Mouse (Mus musculus) skeletal muscle tissue, adult 2 months (tissue): ENCODE measurements around the gene Ushbp1.
"Not testable (repeated sequence)": the region's sequence is repeated elsewhere in the genome, so short reads cannot be mapped to it uniquely, and the experiment has no call there.

Experiments used
- DNase-seq: peaks from one replicate; pipeline ENCODE4 v3.0.0-alpha.2; 2012; ENCODE audit warnings: low read depth, low spot score

The Ushbp1 gene

GRCm38 (mm10) chr8:71370711-71371235, 24.8 kb downstream of the Ushbp1 start:
- no peak for DNase-seq

GRCm38 (mm10) chr8:71369040-71369718, 26.4 kb downstream of the Ushbp1 start:
- no peak for DNase-seq

GRCm38 (mm10) chr8:71368366-71368765, 27.2 kb downstream of the Ushbp1 start:
- DNase-seq: no peak

DNA sequence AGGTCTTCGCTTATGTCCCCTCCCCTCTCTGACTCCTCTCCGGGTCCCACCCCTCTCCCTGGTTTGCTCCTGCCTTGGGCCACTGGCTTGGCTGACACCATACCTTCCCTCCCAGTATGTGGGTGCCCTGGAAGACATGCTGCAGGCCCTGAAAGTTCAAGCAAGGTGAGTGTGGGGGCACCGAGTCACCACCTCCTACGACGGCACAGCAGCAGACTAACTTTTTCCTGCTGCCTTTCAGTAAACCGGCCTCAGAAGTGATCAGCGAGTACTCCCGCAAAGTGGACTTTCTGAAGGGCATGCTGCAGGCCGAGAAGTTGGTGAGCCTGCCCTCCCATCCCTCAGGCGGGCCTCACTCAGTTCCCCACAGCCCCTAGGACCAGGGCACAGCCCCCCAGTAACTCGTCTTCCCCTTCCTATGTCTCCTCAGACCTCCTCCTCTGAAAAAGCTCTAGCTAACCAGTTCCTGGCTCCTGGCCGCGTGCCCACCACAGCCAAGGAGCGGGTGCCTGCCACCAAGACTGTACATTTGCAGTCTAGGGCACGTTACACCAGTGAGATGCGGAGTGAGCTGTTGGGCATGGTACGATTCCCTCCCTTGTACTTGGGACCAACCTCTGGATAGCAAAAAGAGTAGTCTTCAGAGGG, 27.9 kb downstream of the Ushbp1 start:
- no peak for DNase-seq

DNA sequence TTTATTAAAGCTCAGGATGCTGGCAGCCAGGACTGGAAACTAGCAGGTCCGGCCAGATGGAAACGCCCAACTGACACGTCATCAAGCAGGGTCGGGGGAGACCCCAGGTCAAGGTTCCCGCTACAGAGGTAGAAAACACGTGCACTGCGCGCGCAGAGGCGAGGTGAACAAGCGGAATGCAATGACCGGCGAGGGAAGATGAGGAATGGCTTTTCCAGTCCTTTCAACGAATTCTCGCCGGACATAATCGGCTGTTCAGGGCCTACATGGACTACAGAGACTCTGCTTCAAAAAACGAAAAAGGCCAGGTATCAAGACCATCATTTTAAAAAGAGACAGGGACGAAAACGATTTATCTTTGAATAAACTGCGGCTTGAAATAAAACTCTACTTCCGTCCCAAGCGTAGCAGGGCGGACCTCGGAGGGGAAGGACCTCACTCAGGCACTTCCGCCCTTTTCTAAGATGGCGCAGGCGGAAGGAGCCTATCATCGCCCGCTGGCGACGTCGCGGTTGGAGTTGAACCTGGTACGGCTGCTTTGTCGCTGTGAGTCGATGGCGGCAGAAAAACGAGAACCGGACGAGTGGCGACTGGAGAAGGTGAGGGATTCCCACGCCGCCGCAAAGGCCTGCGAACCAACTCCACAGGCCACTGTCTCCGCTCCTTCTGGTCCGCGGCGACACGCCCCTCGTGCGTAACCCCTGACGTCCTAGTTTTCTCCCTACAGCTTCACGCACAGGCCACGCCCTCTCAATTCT, 28.7 kb downstream of the Ushbp1 start, which contains the start of gene Use1:
Use1 (plus strand) TSS at position 78 of the 758 bp plus-strand sequence.
- DNase-seq: peak; percentile 90

DNA sequence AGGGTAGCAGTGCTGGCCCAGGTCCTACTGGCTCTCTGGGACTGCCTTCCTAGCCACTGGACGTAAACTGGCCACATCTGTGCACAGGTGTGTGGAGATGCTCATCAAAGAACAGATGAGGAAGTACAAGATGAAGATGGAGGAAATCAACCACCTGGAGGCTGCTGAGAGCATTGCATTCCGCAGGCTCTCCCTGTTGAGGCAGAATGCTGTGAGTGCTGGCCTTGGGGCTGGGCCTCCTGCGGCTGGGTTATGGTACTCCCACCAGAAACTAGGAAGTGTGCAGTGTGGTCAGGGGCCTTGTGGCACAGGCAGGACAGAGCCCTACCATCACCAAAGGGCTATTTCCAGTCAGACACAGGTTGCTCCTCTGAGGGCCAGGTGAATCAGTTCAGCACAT, 37.6 kb downstream of the Ushbp1 start:
- DNase-seq: no peak

- no peak for DNase-seq
Measured at GRCm38 (mm10) chr8:71351520-71351919, 44.1 kb downstream of the Ushbp1 start.

DNA sequence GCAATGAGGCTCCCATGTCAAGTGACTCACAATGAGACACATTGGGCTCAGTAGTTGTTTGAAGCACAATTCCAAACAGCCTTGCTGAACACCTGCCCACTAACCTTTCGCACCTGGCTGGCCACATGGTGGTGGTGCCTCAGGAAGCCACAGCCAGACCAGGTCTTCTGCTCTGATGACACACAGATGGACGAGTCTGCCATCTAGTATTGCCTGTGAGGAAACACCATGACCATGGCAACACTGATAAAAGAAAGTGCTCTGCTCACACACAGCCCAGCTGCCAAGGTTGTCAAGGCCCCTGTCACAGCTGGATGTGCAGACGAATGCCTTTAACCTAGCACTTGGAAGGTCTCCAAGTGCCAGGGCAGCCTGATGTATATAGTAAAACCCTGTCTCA, 44.5 kb downstream of the Ushbp1 start:
- DNase-seq: no peak

- no peak for DNase-seq
Measured at GRCm38 (mm10) chr8:71346581-71346980, 49.0 kb downstream of the Ushbp1 start.

GRCm38 (mm10) chr8:71340625-71341024, 55.0 kb downstream of the Ushbp1 start:
- no peak for DNase-seq

- not testable (repeated sequence) for DNase-seq
Measured at GRCm38 (mm10) chr8:71337834-71338233, 57.8 kb downstream of the Ushbp1 start.
